In genomic region chr7:127024755-127025555, GRCm38 (mm10) we compare ENCODE assay signal across 8 mouse cellular contexts. TPM values are rescaled to one million over a fixed set of nuclear protein-coding genes. Genes with fewer than 3 reads are reported as not detected.
DNase-seq lines count a peak whose midpoint lies in the region; ATAC-seq and TF ChIP-seq lines count a peak whose summit lies in the region.

No protein-coding gene starts in this region.

- TF ChIP-seq CTCF in lung, adult 2 months (IDR thresholded peaks at IDR 0.05; ENCODE audit: insufficient read depth, low read length), result peak; percentile 79

- ATAC-seq in forebrain, embryonic 15.5 days (replicated peaks), result peak; percentile 55
- peak; percentile 44 for ATAC-seq in neural tube, embryonic 14.5 days (ENCODE audit: low read depth)

- peak overlapping the region; percentile 96 for H3K4me3 ChIP-seq in forebrain, embryonic 15.5 days
- H3K4me3 ChIP-seq in lung, adult 2 months (replicated peaks; ENCODE audit: extremely low read depth, low read depth, low read length), result peak overlapping the region; percentile 73
- peak overlapping the region; percentile 95 for H3K4me3 ChIP-seq in neural tube, embryonic 14.5 days (ENCODE audit: low read depth, low read length)

- H3K27ac ChIP-seq in forebrain, embryonic 15.5 days (replicated peaks), result peak overlapping the region; percentile 99
- H3K27ac ChIP-seq in neural tube, embryonic 14.5 days (ENCODE audit: low read depth, low read length), result peak overlapping the region; percentile 100

- WGBS in forebrain, embryonic 15.5 days, result under 1% methylated on average over 30 of the region's 30 CpGs
- 3% methylated on average over 30 of the region's 30 CpGs for WGBS in lung, adult 2 months
- under 1% methylated on average over 30 of the region's 30 CpGs for WGBS in neural tube, embryonic 14.5 days

- H3K9ac ChIP-seq in forebrain, embryonic 15.5 days (replicated peaks), result peak overlapping the region; percentile 91
- peak overlapping the region; percentile 100 for H3K9ac ChIP-seq in neural tube, embryonic 14.5 days (replicated peaks; ENCODE audit: low read depth, low read length)

- peak overlapping the region; percentile 97 for H3K4me2 ChIP-seq in forebrain, embryonic 15.5 days (replicated peaks)
- H3K4me2 ChIP-seq in neural tube, embryonic 14.5 days (ENCODE audit: low read depth, low read length), result peak overlapping the region; percentile 98

- no peaks in the 10 kb centered on the region for H3K9me3 ChIP-seq in forebrain, embryonic 15.5 days
- H3K9me3 ChIP-seq in neural tube, embryonic 14.5 days (ENCODE audit: control insufficient read depth, low read length), result no peaks in the 10 kb centered on the region

- intact Hi-C loops in heart, postnatal 14 days (cut with DNase I), result no loop called here

- peaks cover 25% of the 10 kb centered on the region for H3K36me3 ChIP-seq in forebrain, embryonic 15.5 days
- H3K36me3 ChIP-seq in neural tube, embryonic 14.5 days (ENCODE audit: control insufficient read depth, insufficient read depth, low read length), result peaks cover 22% of the 10 kb centered on the region

- no peaks in the 10 kb centered on the region for H3K27me3 ChIP-seq in forebrain, embryonic 15.5 days
- no peaks in the 10 kb centered on the region for H3K27me3 ChIP-seq in neural tube, embryonic 14.5 days (ENCODE audit: control insufficient read depth, insufficient read depth, low read length)

- peak; percentile 70 for DNase-seq in MEL-GATA-1-ER (ENCODE audit: extremely low read depth, low read depth)
- DNase-seq in cerebellum, adult 18-20 months, result peak; percentile 86 to 88
- peak; percentile 80 for DNase-seq in heart, postnatal 14 days
- peak; percentile 79 to 88 for DNase-seq in layer of hippocampus, adult 18-20 months (ENCODE audit: low spot score in 2 of 2)
- peak; percentile 80 for DNase-seq in lung, adult 2 months
- peak; percentile 89 for DNase-seq in thymus, postnatal 0 days (ENCODE audit: low spot score)

- peaks cover 61% of the 10 kb centered on the region for H3K4me1 ChIP-seq in forebrain, embryonic 15.5 days
- peaks cover 10% of the 10 kb centered on the region; the same call in 1 of the 2 replicates for H3K4me1 ChIP-seq in lung, adult 2 months (ENCODE audit: control insufficient read depth, insufficient read depth, low read length)
- H3K4me1 ChIP-seq in neural tube, embryonic 14.5 days (ENCODE audit: control insufficient read depth, insufficient read depth, low read length), result peaks cover 53% of the 10 kb centered on the region

- TF ChIP-seq POLR2A in lung, adult 2 months (IDR thresholded peaks at IDR 0.05; ENCODE audit: borderline replicate concordance, extremely low read depth, low read depth, low read length), result peak; percentile 42; the same call in 1 of the 2 replicates

RNA-seq across cellular contexts. Expression of gene Maz, which starts 1.9 kb away (rescaled TPM):
- polyA plus RNA-seq in forebrain, embryonic 15.5 days (2015; fragmentation: Nextera tagmentation; extraction: Ambion mirVana), result 79.3 and 84.0 TPM in 2 replicates
- 10 to 100 TPM; 81.8 to 91.3 TPM for total RNA-seq in heart, postnatal 14 days (2021)
- 100 to 1,000 TPM; 238 to 241 TPM for total RNA-seq in layer of hippocampus, adult 18-20 months (2021)
- polyA plus RNA-seq in lung, adult 2 months (2012; rRNA removed), result 131 and 194 TPM in 2 replicates
- polyA plus RNA-seq in neural tube, embryonic 14.5 days (2014; fragmentation: Nextera tagmentation; extraction: Ambion mirVana), result 61.7 and 64.8 TPM in 2 replicates
- polyA plus RNA-seq in thymus, postnatal 0 days (2015; fragmentation: Nextera tagmentation; extraction: Ambion mirVana), result 111 and 132 TPM in 2 replicates

RNA-seq across cellular contexts. Expression of gene Prrt2, which starts 3.9 kb away (rescaled TPM):
- polyA plus RNA-seq in forebrain, embryonic 15.5 days (2015; fragmentation: Nextera tagmentation; extraction: Ambion mirVana), result 18.0 and 19.8 TPM in 2 replicates
- 1 to 10 TPM; 1.1 to 1.2 TPM for total RNA-seq in heart, postnatal 14 days (2021)
- total RNA-seq in layer of hippocampus, adult 18-20 months (2021), result 100 to 1,000 TPM; 246 to 261 TPM
- 8.1 and 9.8 TPM in 2 replicates for polyA plus RNA-seq in lung, adult 2 months (2012; rRNA removed)
- polyA plus RNA-seq in neural tube, embryonic 14.5 days (2014; fragmentation: Nextera tagmentation; extraction: Ambion mirVana), result 41.4 and 63.5 TPM in 2 replicates
- polyA plus RNA-seq in thymus, postnatal 0 days (2015; fragmentation: Nextera tagmentation; extraction: Ambion mirVana), result 0.57 and 0.69 TPM in 2 replicates

RNA-seq across cellular contexts. Expression of gene Gm42742, which starts 4.1 kb away (rescaled TPM):
- 67.9 and 75.6 TPM in 2 replicates for polyA plus RNA-seq in forebrain, embryonic 15.5 days (2015; fragmentation: Nextera tagmentation; extraction: Ambion mirVana)
- total RNA-seq in heart, postnatal 14 days (2021), result 10 to 100 TPM; 18.0 to 19.8 TPM
- total RNA-seq in layer of hippocampus, adult 18-20 months (2021), result 10 to 100 TPM; 61.2 to 65.1 TPM
- 26.5 and 38.8 TPM in 2 replicates for polyA plus RNA-seq in lung, adult 2 months (2012; rRNA removed)
- 36.3 and 60.2 TPM in 2 replicates for polyA plus RNA-seq in neural tube, embryonic 14.5 days (2014; fragmentation: Nextera tagmentation; extraction: Ambion mirVana)
- polyA plus RNA-seq in thymus, postnatal 0 days (2015; fragmentation: Nextera tagmentation; extraction: Ambion mirVana), result 57.8 and 80.0 TPM in 2 replicates

RNA-seq across cellular contexts. Expression of gene Pagr1a, which starts 7.8 kb away (rescaled TPM):
- polyA plus RNA-seq in forebrain, embryonic 15.5 days (2015; fragmentation: Nextera tagmentation; extraction: Ambion mirVana), result 32.2 and 40.4 TPM in 2 replicates
- total RNA-seq in heart, postnatal 14 days (2021), result 10 to 100 TPM; 15.2 to 20.6 TPM
- total RNA-seq in layer of hippocampus, adult 18-20 months (2021), result 10 to 100 TPM; 16.7 to 17.4 TPM
- polyA plus RNA-seq in lung, adult 2 months (2012; rRNA removed), result 5.7 and 7.5 TPM in 2 replicates
- 30.4 and 46.9 TPM in 2 replicates for polyA plus RNA-seq in neural tube, embryonic 14.5 days (2014; fragmentation: Nextera tagmentation; extraction: Ambion mirVana)
- 51.8 and 100 TPM in 2 replicates for polyA plus RNA-seq in thymus, postnatal 0 days (2015; fragmentation: Nextera tagmentation; extraction: Ambion mirVana)

RNA-seq across cellular contexts. Expression of gene Pagr1b, which starts 8.7 kb away (rescaled TPM):
- not detected in 2 replicates for polyA plus RNA-seq in forebrain, embryonic 15.5 days (2015; fragmentation: Nextera tagmentation; extraction: Ambion mirVana)
- not detected for total RNA-seq in heart, postnatal 14 days (2021)
- not detected for total RNA-seq in layer of hippocampus, adult 18-20 months (2021)
- polyA plus RNA-seq in lung, adult 2 months (2012; rRNA removed), result 2.6 and 2.8 TPM in 2 replicates
- not detected in 2 replicates for polyA plus RNA-seq in neural tube, embryonic 14.5 days (2014; fragmentation: Nextera tagmentation; extraction: Ambion mirVana)
- 0.60 and 1.2 TPM in 2 replicates for polyA plus RNA-seq in thymus, postnatal 0 days (2015; fragmentation: Nextera tagmentation; extraction: Ambion mirVana)

Comparison
In these comparisons a context has a peak if more than half of its experiments do, and no peak if none do; other contexts are left out.
1. Peak in every context shown above with its lines: DNase-seq, ATAC-seq, H3K4me3 ChIP-seq and H3K27ac ChIP-seq.